Mouse (Mus musculus): ENCODE results near the gene Anapc11. TPM values are rescaled to one million over a fixed set of nuclear protein-coding genes. Genes with fewer than 3 reads are reported as not detected.

The Anapc11 gene
- polyA plus RNA-seq, 1 experiment from 2014 or later = 208 TPM

GRCm38 (mm10) chr11:120623961-120624679, 25.9 kb downstream of the Anapc11 start:
- Histone ChIP-seq H3K9ac (replicated peaks) (peak overlapping the region; percentile 65), H3K27me3 (replicated peaks) (no peaks in the 10 kb centered on the region), H3K4me2 (peak overlapping the region; percentile 94), H3K4me1 (peaks cover 29% of the 10 kb centered on the region), H3K9me3 (replicated peaks) (no peaks in the 10 kb centered on the region), H3K4me3 (replicated peaks) (peak overlapping the region; percentile 72), H3K27ac (replicated peaks) (peak overlapping the region; percentile 84), H3K36me3 (peaks cover 50% of the 10 kb centered on the region)
- ATAC-seq (ENCODE audit: low FRiP score) = peak; percentile 60; the same call in 1 of the 2 replicates
- 12% methylated on average over 30 of the region's 30 CpGs for WGBS

GRCm38 (mm10) chr11:120624680-120625111, 26.5 kb downstream of the Anapc11 start:
- Histone ChIP-seq H3K4me2 (peak overlapping the region; percentile 94), H3K27me3 (replicated peaks) (no peaks in the 10 kb centered on the region), H3K9ac (replicated peaks) (peak overlapping the region; percentile 65), H3K4me1 (peaks cover 34% of the 10 kb centered on the region), H3K4me3 (replicated peaks) (peak overlapping the region; percentile 72), H3K27ac (replicated peaks) (peak overlapping the region; percentile 84), H3K36me3 (peaks cover 52% of the 10 kb centered on the region), H3K9me3 (replicated peaks) (no peaks in the 10 kb centered on the region)
- ATAC-seq (ENCODE audit: low FRiP score) = peak; percentile 87
- under 1% methylated on average over 53 of the region's 53 CpGs for WGBS

DNA sequence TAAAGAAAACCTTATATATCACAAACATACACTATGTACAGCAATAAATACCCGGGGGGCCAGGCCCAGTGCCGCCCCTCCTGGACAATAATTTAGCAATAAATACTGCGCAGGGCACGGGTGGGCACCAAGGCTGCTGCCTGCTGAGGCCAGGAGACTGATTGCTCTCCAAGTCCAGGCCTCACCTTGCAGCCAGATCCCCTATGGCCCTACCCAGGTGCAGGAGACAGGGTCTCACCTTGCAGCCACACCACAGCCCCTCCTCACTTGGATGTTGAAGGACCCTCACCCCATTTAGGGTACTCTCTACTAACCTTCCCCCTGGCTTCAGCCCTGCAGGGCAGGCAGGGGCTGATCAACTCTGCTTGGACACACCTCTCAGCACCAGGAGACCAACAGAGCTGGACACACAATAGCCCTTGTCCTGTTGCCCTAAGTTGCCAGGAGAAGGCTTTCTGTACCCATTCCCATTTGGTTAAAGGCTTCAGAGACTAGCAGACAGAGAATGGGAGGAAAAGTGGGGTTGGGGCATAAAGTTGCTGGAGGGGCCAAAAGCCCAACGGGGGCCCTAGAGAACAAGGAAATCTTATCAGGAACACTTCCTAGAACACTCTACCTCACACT, 27.0 kb downstream of the Anapc11 start, which contains the start of gene Sirt7:
Gene Sirt7 (minus strand): TSS at position 89 of the 624 bp plus-strand sequence.
- Histone ChIP-seq H3K4me2 (peak within 1 kb of the TSS; percentile 94), H3K36me3 (peaks cover 46% of the 10 kb centered on the region), H3K27ac (replicated peaks) (peak within 1 kb of the TSS; percentile 84), H3K27me3 (replicated peaks) (no peaks in the 10 kb centered on the region), H3K9ac (replicated peaks) (peak within 1 kb of the TSS; percentile 65), H3K9me3 (replicated peaks) (no peaks in the 10 kb centered on the region), H3K4me3 (replicated peaks) (peak within 1 kb of the TSS; percentile 72), H3K4me1 (peaks cover 40% of the 10 kb centered on the region)
- ATAC-seq (ENCODE audit: low FRiP score) = peak; percentile 43
- WGBS = 18% methylated on average over 5 of the region's 5 CpGs

DNA sequence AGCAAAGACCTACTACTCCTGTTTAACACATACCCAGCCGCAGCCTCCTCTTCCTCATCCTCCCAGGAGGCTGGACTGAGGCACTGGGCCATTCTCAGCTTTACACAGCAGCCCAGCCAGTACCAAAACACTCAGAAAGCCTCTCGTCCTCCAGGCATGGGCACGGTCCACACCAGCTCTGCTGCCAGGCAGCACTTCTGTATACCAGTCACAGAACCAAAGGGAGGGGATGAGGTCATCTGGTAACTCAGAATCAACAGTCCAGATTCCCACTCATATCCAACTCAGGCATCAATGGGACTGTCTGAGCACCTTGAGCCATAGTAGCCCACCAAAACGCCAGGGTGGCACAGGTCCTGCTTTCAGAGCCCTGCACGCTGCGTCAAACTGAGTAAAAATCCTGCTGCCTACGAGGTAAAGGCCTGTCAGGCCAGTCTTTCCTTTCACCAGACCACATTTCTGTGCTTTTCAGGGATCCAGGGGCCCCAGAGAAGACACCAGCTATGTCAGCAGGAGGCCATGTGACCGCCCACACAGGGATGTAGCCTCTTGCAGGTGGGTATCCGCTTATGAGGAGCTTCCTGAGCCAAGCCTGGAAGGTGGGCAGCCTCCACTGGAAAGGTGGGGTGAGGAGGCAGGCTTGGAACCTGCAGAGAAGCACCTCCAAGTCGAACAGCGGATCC, 28.7 kb downstream of the Anapc11 start:
- no peaks in the 10 kb centered on the region for H3K9me3 ChIP-seq (replicated peaks)
- H3K4me1 ChIP-seq = peaks cover 57% of the 10 kb centered on the region
- 93% methylated on average over 11 of the region's 11 CpGs for WGBS
- H3K9ac ChIP-seq (replicated peaks) = no peak overlapping the region
- ATAC-seq (ENCODE audit: low FRiP score) = no peak
- peaks cover 30% of the 10 kb centered on the region for H3K36me3 ChIP-seq
- no peak overlapping the region for H3K4me3 ChIP-seq (replicated peaks)
- H3K27ac ChIP-seq (replicated peaks) = no peak overlapping the region
- H3K27me3 ChIP-seq (replicated peaks) = no peaks in the 10 kb centered on the region
- no peak overlapping the region for H3K4me2 ChIP-seq

DNA sequence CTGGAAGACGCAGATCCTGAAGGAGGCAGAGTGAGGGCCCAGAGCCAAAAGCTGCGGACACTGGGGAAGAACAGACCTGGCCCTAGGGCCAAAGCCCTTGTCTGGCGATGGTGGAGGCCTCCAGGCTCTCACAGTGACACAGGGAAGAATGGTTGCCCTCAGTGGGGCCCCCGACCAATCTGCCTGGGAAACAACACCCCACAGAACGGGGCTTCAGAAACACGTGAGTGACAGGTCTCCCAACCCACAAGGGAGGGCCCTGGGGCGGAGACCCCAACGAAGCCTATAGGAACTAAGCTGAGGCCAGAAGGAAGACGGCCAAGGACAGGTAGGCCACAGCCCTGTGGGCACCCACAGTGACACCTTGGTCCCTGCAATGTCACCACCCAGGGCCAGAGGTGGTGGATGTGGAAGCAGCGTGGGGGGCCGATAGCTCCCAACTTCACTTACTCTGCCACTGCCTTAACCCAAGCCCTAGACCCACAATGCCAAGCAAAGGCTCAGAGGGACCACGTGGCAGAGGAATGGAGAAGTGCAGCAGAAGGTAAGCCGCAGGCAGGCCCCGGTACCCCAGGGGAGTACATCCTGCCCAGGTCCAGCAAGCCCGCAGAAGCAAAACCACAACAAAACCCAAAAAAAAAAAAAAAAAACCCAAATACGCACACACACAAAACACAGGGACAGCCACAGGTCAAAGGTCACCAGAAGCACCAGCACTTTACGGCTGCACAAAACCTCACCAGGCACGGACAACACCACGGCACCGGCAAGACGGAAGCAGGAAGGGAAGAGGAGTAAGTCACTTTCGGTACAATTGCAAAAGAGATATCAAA, 29.5 kb downstream of the Anapc11 start:
- H3K4me1 ChIP-seq = peaks cover 64% of the 10 kb centered on the region
- no peak overlapping the region for H3K4me3 ChIP-seq (replicated peaks)
- no peak overlapping the region for H3K27ac ChIP-seq (replicated peaks)
- no peak overlapping the region for H3K9ac ChIP-seq (replicated peaks)
- no peak overlapping the region for H3K4me2 ChIP-seq
- peaks cover 24% of the 10 kb centered on the region for H3K36me3 ChIP-seq
- 79% methylated on average over 22 of the region's 22 CpGs for WGBS
- no peaks in the 10 kb centered on the region for H3K27me3 ChIP-seq (replicated peaks)
- no peak for ATAC-seq (ENCODE audit: low FRiP score)
- no peaks in the 10 kb centered on the region for H3K9me3 ChIP-seq (replicated peaks)

- 96% methylated on average over 23 of the region's 23 CpGs for WGBS
- H3K9me3 ChIP-seq (replicated peaks) = no peaks in the 10 kb centered on the region
- no peak overlapping the region for H3K9ac ChIP-seq (replicated peaks)
- H3K4me2 ChIP-seq = peak overlapping the region; percentile 11; the same call in 1 of the 2 replicates
- peaks cover 61% of the 10 kb centered on the region for H3K4me1 ChIP-seq
- no peak overlapping the region for H3K27ac ChIP-seq (replicated peaks)
- no peak for ATAC-seq (ENCODE audit: low FRiP score)
- no peaks in the 10 kb centered on the region for H3K27me3 ChIP-seq (replicated peaks)
- peaks cover 18% of the 10 kb centered on the region for H3K36me3 ChIP-seq
- no peak overlapping the region for H3K4me3 ChIP-seq (replicated peaks)
Observed at GRCm38 (mm10) chr11:120628601-120629340, 30.6 kb downstream of the Anapc11 start.

- no peak overlapping the region for H3K27ac ChIP-seq (replicated peaks)
Observed at GRCm38 (mm10) chr11:120629341-120629730, 31.1 kb downstream of the Anapc11 start.

DNA sequence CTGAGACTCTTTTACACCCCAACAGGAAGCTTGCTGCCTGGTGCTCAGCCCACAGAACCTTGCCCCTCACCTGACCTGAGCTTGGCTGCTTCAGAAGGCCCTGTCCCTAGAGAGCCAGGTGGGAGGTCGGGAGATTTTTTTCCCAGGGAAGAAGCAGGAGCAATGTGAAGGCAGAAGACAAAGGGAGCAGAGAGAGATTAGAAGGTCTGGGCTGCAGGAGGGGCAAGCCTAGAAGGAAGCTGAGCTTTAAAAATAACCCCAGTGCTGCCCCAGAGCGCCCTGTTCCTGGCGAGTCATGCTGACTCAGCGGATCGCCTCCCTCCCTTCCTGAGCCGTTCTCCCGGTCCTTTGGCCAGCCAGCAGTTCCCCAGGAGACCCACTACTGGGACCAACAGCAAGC, 31.7 kb downstream of the Anapc11 start:
- no peaks in the 10 kb centered on the region for H3K9me3 ChIP-seq (replicated peaks)
- H3K4me2 ChIP-seq = peak overlapping the region; percentile 85
- WGBS = 54% methylated on average over 7 of the region's 7 CpGs
- ATAC-seq (ENCODE audit: low FRiP score) = no peak
- H3K4me1 ChIP-seq = peaks cover 61% of the 10 kb centered on the region
- 0 out of 2 replicates have a peak overlapping the region, but pooled peaks have one; percentile 2 for H3K27ac ChIP-seq (replicated peaks)
- H3K4me3 ChIP-seq (replicated peaks) = no peak overlapping the region
- no peaks in the 10 kb centered on the region for H3K27me3 ChIP-seq (replicated peaks)
- no peak overlapping the region for H3K9ac ChIP-seq (replicated peaks)
- peaks cover 18% of the 10 kb centered on the region for H3K36me3 ChIP-seq

More at GRCm38 (mm10) chr11:120629341-120629730, 31.1 kb downstream of the Anapc11 start:
- H3K9ac ChIP-seq (replicated peaks) = no peak overlapping the region
- no peaks in the 10 kb centered on the region for H3K27me3 ChIP-seq (replicated peaks)
- WGBS = 74% methylated on average over 23 of the region's 23 CpGs
- no peaks in the 10 kb centered on the region for H3K9me3 ChIP-seq (replicated peaks)
- H3K4me1 ChIP-seq = peaks cover 60% of the 10 kb centered on the region
- no peak overlapping the region for H3K4me3 ChIP-seq (replicated peaks)
- H3K36me3 ChIP-seq = peaks cover 18% of the 10 kb centered on the region
- no peak for ATAC-seq (ENCODE audit: low FRiP score)
- H3K4me2 ChIP-seq = peak overlapping the region; percentile 11

- Histone ChIP-seq H3K36me3 (peaks cover 18% of the 10 kb centered on the region), H3K27me3 (replicated peaks) (no peaks in the 10 kb centered on the region), H3K27ac (replicated peaks) (0 out of 2 replicates have a peak overlapping the region, but pooled peaks have one; percentile 2), H3K9me3 (replicated peaks) (no peaks in the 10 kb centered on the region), H3K9ac (replicated peaks) (no peak overlapping the region), H3K4me2 (peak overlapping the region; percentile 85), H3K4me1 (peaks cover 56% of the 10 kb centered on the region), H3K4me3 (replicated peaks) (0 out of 2 replicates have a peak overlapping the region, but pooled peaks have one; percentile 1)
- WGBS = 56% methylated on average over 5 of the region's 5 CpGs
- no peak for ATAC-seq (ENCODE audit: low FRiP score)
Observed at GRCm38 (mm10) chr11:120630401-120630871, 32.2 kb downstream of the Anapc11 start.
